Mouse (Mus musculus) testis, adult 2 months (tissue): ENCODE results near the gene Ahnak2.

Source experiments
- CTCF ChIP-seq: fragments of 200-500 bp; IDR thresholded peaks from 2 replicates; pipeline ENCODE4 v1.5.1; 2012; ENCODE audit warnings: low read depth, mild to moderate bottlenecking, inconsistent platforms, low read length, moderate library complexity; ENCODE audit not compliant: control insufficient read depth, insufficient read depth, insufficient replicate concordance
- POLR2A ChIP-seq: fragments of 200-500 bp; IDR thresholded peaks from 2 replicates; pipeline ENCODE4 v1.6.1; 2012; ENCODE audit warnings: low read depth, mild to moderate bottlenecking, inconsistent platforms, low read length, moderate library complexity; ENCODE audit not compliant: control insufficient read depth

DNA sequence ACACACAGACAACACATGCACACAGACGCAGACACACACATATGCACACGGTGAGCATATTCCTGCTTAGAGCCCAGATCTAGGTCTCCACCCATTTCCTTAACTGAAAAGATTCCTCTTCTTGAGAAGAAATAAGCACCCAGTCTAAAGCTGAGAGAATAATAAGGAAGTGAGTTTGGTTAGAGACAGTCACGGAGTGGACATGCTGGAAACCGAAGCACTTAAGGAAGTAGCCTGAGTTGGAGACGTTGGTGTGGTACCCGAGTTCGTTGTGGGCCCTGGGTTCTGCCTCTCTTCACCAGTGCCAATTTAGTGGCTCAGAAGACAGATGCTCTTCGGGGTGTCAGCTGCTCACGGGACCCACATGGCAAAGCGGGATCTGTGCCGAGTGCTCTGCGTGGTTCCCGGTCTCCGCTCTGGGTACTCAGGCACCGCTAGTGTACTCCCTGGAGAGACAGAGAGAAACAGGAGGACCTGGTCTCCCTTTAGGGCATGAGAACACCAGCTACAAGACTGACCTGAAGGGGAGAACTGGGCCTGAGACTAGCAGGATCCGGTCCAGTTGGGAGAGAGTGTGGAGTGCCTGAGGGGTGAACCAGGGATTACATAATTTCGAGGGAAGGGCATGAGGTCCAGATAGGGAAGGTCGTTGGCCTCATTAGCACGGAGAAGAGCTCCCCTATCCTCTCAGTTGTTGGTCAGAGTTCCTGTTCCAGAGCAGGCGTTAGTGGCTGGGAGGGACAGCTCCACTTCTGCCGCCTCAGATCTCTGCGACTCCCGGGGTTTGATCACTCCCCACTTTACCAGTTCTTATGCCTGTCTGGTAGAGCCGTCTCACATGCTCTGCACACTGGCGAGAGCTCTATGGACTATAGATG lies 38.0 kb upstream of the Ahnak2 start:
- no peak for TF ChIP-seq CTCF
- TF ChIP-seq POLR2A = no peak
